Mouse (Mus musculus): ENCODE data around the gene Umodl1. TPM values are rescaled to one million over a fixed set of nuclear protein-coding genes. Genes with fewer than 3 reads are reported as not detected.

The Umodl1 gene
- polyA plus RNA-seq, 1 experiment from 2014 or later, result not detected

- H3K36me3 ChIP-seq (ENCODE audit: control insufficient read depth, insufficient read depth, low read length), result no peaks in the 10 kb centered on the region
- no peaks in the 10 kb centered on the region for H3K27me3 ChIP-seq (ENCODE audit: control insufficient read depth, insufficient read depth, low read length)
- no peak overlapping the region for H3K4me2 ChIP-seq (replicated peaks; ENCODE audit: low read depth, low read length)
- no peak for ATAC-seq (ENCODE audit: low FRiP score)
- no peak overlapping the region for H3K9ac ChIP-seq (ENCODE audit: low read depth, low read length)
- WGBS, result 88% methylated on average over 3 of the region's 3 CpGs
- H3K4me1 ChIP-seq (replicated peaks; ENCODE audit: control insufficient read depth, insufficient read depth, low read length), result no peaks in the 10 kb centered on the region
- H3K9me3 ChIP-seq (ENCODE audit: control insufficient read depth, low read length), result no peaks in the 10 kb centered on the region
- H3K4me3 ChIP-seq (ENCODE audit: low read depth, low read length), result no peak overlapping the region
- no peak overlapping the region for H3K27ac ChIP-seq (ENCODE audit: low read depth, low read length)
- DNase-seq (ENCODE audit: low spot score), result no peak
Observed at GRCm38 (mm10) chr17:31007357-31007756, 52.9 kb downstream of the Umodl1 start.

- no peaks in the 10 kb centered on the region for H3K4me1 ChIP-seq (replicated peaks; ENCODE audit: control insufficient read depth, insufficient read depth, low read length)
- no peak overlapping the region for H3K4me2 ChIP-seq (replicated peaks; ENCODE audit: low read depth, low read length)
- ATAC-seq (ENCODE audit: low FRiP score), result no peak
- no peak overlapping the region for H3K9ac ChIP-seq (ENCODE audit: low read depth, low read length)
- WGBS, result 87% methylated on average over 8 of the region's 8 CpGs
- no peaks in the 10 kb centered on the region for H3K36me3 ChIP-seq (ENCODE audit: control insufficient read depth, insufficient read depth, low read length)
- H3K27me3 ChIP-seq (ENCODE audit: control insufficient read depth, insufficient read depth, low read length), result no peaks in the 10 kb centered on the region
- H3K4me3 ChIP-seq (ENCODE audit: low read depth, low read length), result no peak overlapping the region
- no peak overlapping the region for H3K27ac ChIP-seq (ENCODE audit: low read depth, low read length)
- H3K9me3 ChIP-seq (ENCODE audit: control insufficient read depth, low read length), result no peaks in the 10 kb centered on the region
- DNase-seq (ENCODE audit: low spot score), result no peak
Observed at GRCm38 (mm10) chr17:31008416-31008815, 54.0 kb downstream of the Umodl1 start.

- WGBS, result 38% methylated on average over 9 of the region's 9 CpGs
- Histone ChIP-seq H3K4me1 (replicated peaks; ENCODE audit: control insufficient read depth, insufficient read depth, low read length) (no peaks in the 10 kb centered on the region), H3K36me3 (ENCODE audit: control insufficient read depth, insufficient read depth, low read length) (no peaks in the 10 kb centered on the region), H3K9ac (ENCODE audit: low read depth, low read length) (no peak overlapping the region), H3K9me3 (ENCODE audit: control insufficient read depth, low read length) (no peaks in the 10 kb centered on the region), H3K4me2 (replicated peaks; ENCODE audit: low read depth, low read length) (no peak overlapping the region), H3K27me3 (ENCODE audit: control insufficient read depth, insufficient read depth, low read length) (no peaks in the 10 kb centered on the region), H3K27ac (ENCODE audit: low read depth, low read length) (no peak overlapping the region), H3K4me3 (ENCODE audit: low read depth, low read length) (no peak overlapping the region)
- peak; percentile 85 for DNase-seq (ENCODE audit: low spot score)
- ATAC-seq (ENCODE audit: low FRiP score), result no peak
Observed at GRCm38 (mm10) chr17:31011551-31012394, 57.3 kb downstream of the Umodl1 start.

GRCm38 (mm10) chr17:31018267-31018666 lies 63.8 kb downstream of the Umodl1 start:
- 77% methylated on average over 4 of the region's 4 CpGs for whole genome bisulfite sequencing

GRCm38 (mm10) chr17:31019505-31019904 lies 65.1 kb downstream of the Umodl1 start:
- H3K27ac ChIP-seq (ENCODE audit: low read depth, low read length), result no peak overlapping the region
- H3K4me2 ChIP-seq (replicated peaks; ENCODE audit: low read depth, low read length), result no peak overlapping the region
- no peak overlapping the region for H3K9ac ChIP-seq (ENCODE audit: low read depth, low read length)
- H3K9me3 ChIP-seq (ENCODE audit: control insufficient read depth, low read length), result no peaks in the 10 kb centered on the region
- no peaks in the 10 kb centered on the region for H3K4me1 ChIP-seq (replicated peaks; ENCODE audit: control insufficient read depth, insufficient read depth, low read length)
- no peaks in the 10 kb centered on the region for H3K27me3 ChIP-seq (ENCODE audit: control insufficient read depth, insufficient read depth, low read length)
- H3K4me3 ChIP-seq (ENCODE audit: low read depth, low read length), result no peak overlapping the region
- ATAC-seq (ENCODE audit: low FRiP score), result no peak
- 5% methylated on average over 2 of the region's 2 CpGs for WGBS
- peak; percentile 83 for DNase-seq (ENCODE audit: low spot score)
- H3K36me3 ChIP-seq (ENCODE audit: control insufficient read depth, insufficient read depth, low read length), result no peaks in the 10 kb centered on the region

More at GRCm38 (mm10) chr17:31018267-31018666, 63.8 kb downstream of the Umodl1 start:
- DNase-seq (ENCODE audit: low spot score) (peak; percentile 83), ATAC-seq (ENCODE audit: low FRiP score) (no peak)
- H3K9me3 ChIP-seq (ENCODE audit: control insufficient read depth, low read length), result no peaks in the 10 kb centered on the region
- no peaks in the 10 kb centered on the region for H3K4me1 ChIP-seq (replicated peaks; ENCODE audit: control insufficient read depth, insufficient read depth, low read length)
- no peaks in the 10 kb centered on the region for H3K36me3 ChIP-seq (ENCODE audit: control insufficient read depth, insufficient read depth, low read length)
- H3K27ac ChIP-seq (ENCODE audit: low read depth, low read length), result no peak overlapping the region
- H3K9ac ChIP-seq (ENCODE audit: low read depth, low read length), result no peak overlapping the region
- no peaks in the 10 kb centered on the region for H3K27me3 ChIP-seq (ENCODE audit: control insufficient read depth, insufficient read depth, low read length)
- H3K4me2 ChIP-seq (replicated peaks; ENCODE audit: low read depth, low read length), result no peak overlapping the region
- H3K4me3 ChIP-seq (ENCODE audit: low read depth, low read length), result no peak overlapping the region

GRCm38 (mm10) chr17:31020078-31020477 lies 65.6 kb downstream of the Umodl1 start:
- no peak overlapping the region for H3K9ac ChIP-seq (ENCODE audit: low read depth, low read length)

GRCm38 (mm10) chr17:31021276-31021675 lies 66.8 kb downstream of the Umodl1 start:
- ATAC-seq (ENCODE audit: low FRiP score), result no peak
- Histone ChIP-seq H3K36me3 (ENCODE audit: control insufficient read depth, insufficient read depth, low read length) (no peaks in the 10 kb centered on the region), H3K4me2 (replicated peaks; ENCODE audit: low read depth, low read length) (no peak overlapping the region), H3K27ac (ENCODE audit: low read depth, low read length) (no peak overlapping the region), H3K27me3 (ENCODE audit: control insufficient read depth, insufficient read depth, low read length) (no peaks in the 10 kb centered on the region), H3K9ac (ENCODE audit: low read depth, low read length) (no peak overlapping the region), H3K4me1 (replicated peaks; ENCODE audit: control insufficient read depth, insufficient read depth, low read length) (no peaks in the 10 kb centered on the region), H3K9me3 (ENCODE audit: control insufficient read depth, low read length) (no peaks in the 10 kb centered on the region), H3K4me3 (ENCODE audit: low read depth, low read length) (no peak overlapping the region)
- no peak for DNase-seq (ENCODE audit: low spot score)
- WGBS, result 86% methylated on average over 8 of the region's 8 CpGs

More at GRCm38 (mm10) chr17:31020078-31020477, 65.6 kb downstream of the Umodl1 start:
- DNase-seq (ENCODE audit: low spot score), result no peak
- Histone ChIP-seq H3K4me1 (replicated peaks; ENCODE audit: control insufficient read depth, insufficient read depth, low read length) (no peaks in the 10 kb centered on the region), H3K36me3 (ENCODE audit: control insufficient read depth, insufficient read depth, low read length) (no peaks in the 10 kb centered on the region), H3K27me3 (ENCODE audit: control insufficient read depth, insufficient read depth, low read length) (no peaks in the 10 kb centered on the region), H3K9me3 (ENCODE audit: control insufficient read depth, low read length) (no peaks in the 10 kb centered on the region), H3K4me2 (replicated peaks; ENCODE audit: low read depth, low read length) (no peak overlapping the region), H3K4me3 (ENCODE audit: low read depth, low read length) (no peak overlapping the region), H3K27ac (ENCODE audit: low read depth, low read length) (no peak overlapping the region)
- WGBS, result 86% methylated on average over 2 of the region's 2 CpGs
- no peak for ATAC-seq (ENCODE audit: low FRiP score)

- no peak for DNase-seq (ENCODE audit: low spot score)
- 72% methylated on average over 7 of the region's 7 CpGs for WGBS
- no peaks in the 10 kb centered on the region for H3K4me1 ChIP-seq (replicated peaks; ENCODE audit: control insufficient read depth, insufficient read depth, low read length)
- H3K27me3 ChIP-seq (ENCODE audit: control insufficient read depth, insufficient read depth, low read length), result no peaks in the 10 kb centered on the region
- no peaks in the 10 kb centered on the region for H3K36me3 ChIP-seq (ENCODE audit: control insufficient read depth, insufficient read depth, low read length)
- H3K4me3 ChIP-seq (ENCODE audit: low read depth, low read length), result no peak overlapping the region
- no peak for ATAC-seq (ENCODE audit: low FRiP score)
- H3K4me2 ChIP-seq (replicated peaks; ENCODE audit: low read depth, low read length), result no peak overlapping the region
- no peak overlapping the region for H3K27ac ChIP-seq (ENCODE audit: low read depth, low read length)
- no peak overlapping the region for H3K9ac ChIP-seq (ENCODE audit: low read depth, low read length)
- H3K9me3 ChIP-seq (ENCODE audit: control insufficient read depth, low read length), result no peaks in the 10 kb centered on the region
Observed at GRCm38 (mm10) chr17:31024125-31024781, 69.8 kb downstream of the Umodl1 start.

- no peaks in the 10 kb centered on the region for H3K4me1 ChIP-seq (replicated peaks; ENCODE audit: control insufficient read depth, insufficient read depth, low read length)
- no peak overlapping the region for H3K4me3 ChIP-seq (ENCODE audit: low read depth, low read length)
- WGBS, result 73% methylated on average over 5 of the region's 5 CpGs
- H3K27ac ChIP-seq (ENCODE audit: low read depth, low read length), result no peak overlapping the region
- H3K27me3 ChIP-seq (ENCODE audit: control insufficient read depth, insufficient read depth, low read length), result no peaks in the 10 kb centered on the region
- H3K36me3 ChIP-seq (ENCODE audit: control insufficient read depth, insufficient read depth, low read length), result no peaks in the 10 kb centered on the region
- H3K4me2 ChIP-seq (replicated peaks; ENCODE audit: low read depth, low read length), result no peak overlapping the region
- no peak overlapping the region for H3K9ac ChIP-seq (ENCODE audit: low read depth, low read length)
- no peak for DNase-seq (ENCODE audit: low spot score)
- ATAC-seq (ENCODE audit: low FRiP score), result no peak
- H3K9me3 ChIP-seq (ENCODE audit: control insufficient read depth, low read length), result no peaks in the 10 kb centered on the region
Observed at GRCm38 (mm10) chr17:31024782-31025125, 70.3 kb downstream of the Umodl1 start.

Measured in hindbrain, embryonic 11.5 days (tissue).